Mouse (Mus musculus) myocyte (in vitro differentiated cells): ENCODE data around the gene Ablim2. TPM values are rescaled to one million over a fixed set of nuclear protein-coding genes. Genes with fewer than 3 reads are reported as not detected.

Experiments used
- H3K27me3 ChIP-seq: one replicate; pipeline ENCODE4 v1.6.1; 2011; ENCODE audit not compliant: control insufficient read depth, insufficient read depth, insufficient read length
- H3K36me3 ChIP-seq: one replicate; pipeline ENCODE4 v1.6.1; 2011; ENCODE audit not compliant: control insufficient read depth, insufficient read depth
- H3K4me2 ChIP-seq: one replicate; pipeline ENCODE4 v1.6.1; 2011; ENCODE audit warnings: low read depth, control low read depth
- H3K4me3 ChIP-seq: one replicate; pipeline ENCODE4 v1.5.1; 2011; ENCODE audit warnings: mild to moderate bottlenecking, control low read depth, moderate library complexity
- H3K79me2 ChIP-seq: one replicate; pipeline ENCODE4 v1.6.1; 2011; ENCODE audit not compliant: control insufficient read depth, insufficient read depth
- H3ac ChIP-seq: one replicate; pipeline ENCODE4 v1.6.1; 2011; ENCODE audit not compliant: control insufficient read depth, insufficient read length
- CEBPB ChIP-seq: IDR thresholded peaks from 2 replicates; pipeline ENCODE4 v1.6.1; 2011; ENCODE audit warnings: mild to moderate bottlenecking, moderate library complexity; ENCODE audit not compliant: poor library complexity, insufficient read depth, severe bottlenecking
- E2F4 ChIP-seq: IDR thresholded peaks from one replicate; pipeline ENCODE4 v1.6.1; 2011; ENCODE audit warnings: mild to moderate bottlenecking, control low read depth, moderate library complexity; ENCODE audit not compliant: insufficient read depth
- MAX ChIP-seq: IDR thresholded peaks from one replicate; pipeline ENCODE4 v1.6.1; 2011; ENCODE audit warnings: low read depth, mild to moderate bottlenecking, control low read depth
- MYOD1 ChIP-seq, 3 experiments: IDR thresholded peaks; one replicate each; pipeline ENCODE4 v1.6.1; 2011; ENCODE audit warnings: control low read depth in 2 of 3, low read depth in 2 of 3, mild to moderate bottlenecking in 2 of 3, moderate library complexity in 1 of 3; ENCODE audit not compliant: insufficient read length in 2 of 3, control insufficient read depth in 1 of 3
- MYOG ChIP-seq, 3 experiments: IDR thresholded peaks; one replicate each; pipeline ENCODE4 v1.6.1; 2011; ENCODE audit warnings: control low read depth in 2 of 3, low read depth in 2 of 3, mild to moderate bottlenecking in 2 of 3; ENCODE audit not compliant: insufficient read length in 2 of 3, control insufficient read depth in 1 of 3, insufficient read depth in 1 of 3
- POLR2A ChIP-seq: IDR thresholded peaks from one replicate; pipeline ENCODE4 v1.6.1; 2011; ENCODE audit warnings: low read depth, mild to moderate bottlenecking, control low read depth, moderate library complexity; ENCODE audit not compliant: insufficient read length
- POLR2AphosphoS2 ChIP-seq: IDR thresholded peaks from one replicate; pipeline ENCODE4 v1.6.1; 2011; ENCODE audit warnings: low read depth, control low read depth; ENCODE audit not compliant: insufficient read length
- REST ChIP-seq: IDR thresholded peaks from one replicate; pipeline ENCODE4 v1.6.1; 2011; ENCODE audit warnings: mild to moderate bottlenecking, control low read depth, moderate library complexity; ENCODE audit not compliant: insufficient read depth, insufficient read length
- SRF ChIP-seq: IDR thresholded peaks from one replicate; pipeline ENCODE4 v1.6.1; 2011; ENCODE audit warnings: low read depth; ENCODE audit not compliant: control insufficient read depth, insufficient read length
- TCF12 ChIP-seq: IDR thresholded peaks from one replicate; pipeline ENCODE4 v1.6.1; 2011; ENCODE audit warnings: mild to moderate bottlenecking, control low read depth; ENCODE audit not compliant: poor library complexity, insufficient read depth, severe bottlenecking
- TCF3 ChIP-seq: IDR thresholded peaks from one replicate; pipeline ENCODE4 v1.6.1; 2011; ENCODE audit warnings: low read depth, control low read depth; ENCODE audit not compliant: insufficient read length
- USF1 ChIP-seq: IDR thresholded peaks from one replicate; pipeline ENCODE4 v1.6.1; 2011; ENCODE audit warnings: low read depth, mild to moderate bottlenecking, control low read depth, moderate library complexity
- polyA plus RNA-seq: library from polyadenylated mRNA; unstranded; fragments of >200 nt; fragmentation: generic; extraction: Trizol; gene quantifications from one replicate; pipeline ENCODE4 v1.2.1, GENCODE M21; 2012; ENCODE audit warnings: missing spikeins

Gene Ablim2
- polyA plus RNA-seq, 1 experiment: 11.9 TPM

DNA sequence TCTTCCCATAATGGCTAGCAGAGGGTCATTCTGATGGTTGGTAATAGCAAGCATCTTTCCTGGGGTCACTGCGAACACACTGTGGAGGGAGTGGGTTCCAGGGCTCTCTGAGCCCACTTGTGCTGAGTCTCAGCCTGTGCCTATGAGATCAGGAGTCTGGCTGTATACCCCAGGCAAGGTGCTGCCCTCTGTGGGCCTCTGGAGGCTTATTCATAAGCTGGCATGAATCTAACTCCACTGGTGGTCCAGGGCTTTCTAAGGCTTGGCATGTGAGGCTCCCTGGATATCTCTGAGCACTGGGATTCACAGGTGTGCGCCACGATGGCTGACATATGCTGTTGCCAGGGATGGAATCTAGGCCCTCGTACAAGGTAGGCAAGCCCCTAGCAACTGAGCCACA, 76.2 kb downstream of the Ablim2 start:
- peaks cover 74% of the 10 kb centered on the region for H3K27me3 ChIP-seq
- TF ChIP-seq MYOD1 (IDR thresholded peaks at IDR 0.05; ENCODE audit: control insufficient read depth in 1 of 3, insufficient read length in 2 of 3, low read depth in 2 of 3): no peak
- TF ChIP-seq POLR2A: no peak
- TF ChIP-seq USF1: no peak
- no peak for TF ChIP-seq MYOG (IDR thresholded peaks at IDR 0.05; ENCODE audit: control insufficient read depth in 1 of 3, insufficient read depth in 1 of 3, insufficient read length in 2 of 3, low read depth in 2 of 3)
- no peak for TF ChIP-seq CEBPB
- TF ChIP-seq TCF3: no peak
- TF ChIP-seq SRF: no peak
- TF ChIP-seq MAX: no peak
- TF ChIP-seq REST: no peak
- no peak for TF ChIP-seq E2F4
- TF ChIP-seq TCF12: no peak
- no peak for TF ChIP-seq POLR2AphosphoS2

GRCm38 (mm10) chr5:35836992-35837391, 79.3 kb downstream of the Ablim2 start:
- TF ChIP-seq CEBPB (no peak), MAX (no peak), USF1 (no peak), MYOG (IDR thresholded peaks at IDR 0.05; ENCODE audit: control insufficient read depth in 1 of 3, insufficient read depth in 1 of 3, insufficient read length in 2 of 3, low read depth in 2 of 3) (no peak), POLR2A (no peak), E2F4 (no peak), TCF12 (no peak), REST (no peak), MYOD1 (IDR thresholded peaks at IDR 0.05; ENCODE audit: control insufficient read depth in 1 of 3, insufficient read length in 2 of 3, low read depth in 2 of 3) (no peak)
- H3ac ChIP-seq: no peak overlapping the region
- H3K27me3 ChIP-seq: peaks cover 55% of the 10 kb centered on the region
- no peak overlapping the region for H3K4me3 ChIP-seq
- no peaks in the 10 kb centered on the region for H3K36me3 ChIP-seq
- no peaks in the 10 kb centered on the region for H3K79me2 ChIP-seq
- no peak overlapping the region for H3K4me2 ChIP-seq

More for the DNA sequence above, 76.2 kb downstream of the Ablim2 start:
- Histone ChIP-seq H3K79me2 (no peaks in the 10 kb centered on the region), H3K36me3 (no peaks in the 10 kb centered on the region), H3K4me3 (no peak overlapping the region), H3K4me2 (no peak overlapping the region), H3ac (no peak overlapping the region)

- no peak overlapping the region for H3K4me3 ChIP-seq
- peak overlapping the region; percentile 42 for H3K4me2 ChIP-seq
- H3K79me2 ChIP-seq: no peaks in the 10 kb centered on the region
- TF ChIP-seq TCF3 (no peak), USF1 (no peak), POLR2A (no peak), E2F4 (no peak), MYOG (IDR thresholded peaks at IDR 0.05; ENCODE audit: control insufficient read depth in 1 of 3, insufficient read depth in 1 of 3, insufficient read length in 2 of 3, low read depth in 2 of 3) (no peak), SRF (no peak)
- no peak overlapping the region for H3ac ChIP-seq
- H3K27me3 ChIP-seq: peaks cover 46% of the 10 kb centered on the region
- no peaks in the 10 kb centered on the region for H3K36me3 ChIP-seq
These were observed 81.6 kb downstream of the Ablim2 start for GRCm38 (mm10) chr5:35839262-35839661.

DNA sequence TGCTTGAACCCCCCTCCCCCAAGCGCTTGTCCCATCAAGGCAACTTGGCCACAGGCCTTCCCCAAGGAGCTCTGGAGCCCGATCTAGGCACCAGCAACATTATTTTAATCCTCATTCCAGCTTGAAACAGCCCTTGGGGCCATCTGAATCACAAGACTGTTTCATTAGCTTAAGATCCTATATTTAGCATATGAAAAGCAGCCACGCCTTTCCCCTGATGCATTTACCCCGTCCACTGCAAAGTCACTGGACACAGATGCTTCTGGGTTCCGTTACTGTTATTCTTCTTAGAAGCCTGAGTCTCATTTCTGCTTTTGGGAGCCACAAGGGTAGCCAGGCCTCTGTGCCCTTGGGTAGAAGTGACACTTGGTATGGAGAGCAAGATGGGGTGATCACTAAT, 93.8 kb downstream of the Ablim2 start:
- no peaks in the 10 kb centered on the region for H3K36me3 ChIP-seq
- TF ChIP-seq CEBPB (no peak), REST (no peak), MYOG (IDR thresholded peaks at IDR 0.05; ENCODE audit: control insufficient read depth in 1 of 3, insufficient read depth in 1 of 3, insufficient read length in 2 of 3, low read depth in 2 of 3) (no peak), POLR2AphosphoS2 (no peak), TCF12 (no peak), USF1 (no peak), MYOD1 (IDR thresholded peaks at IDR 0.05; ENCODE audit: control insufficient read depth in 1 of 3, insufficient read length in 2 of 3, low read depth in 2 of 3) (no peak), TCF3 (no peak), MAX (no peak), SRF (no peak), E2F4 (no peak), POLR2A (no peak)
- H3K79me2 ChIP-seq: no peaks in the 10 kb centered on the region
- peaks cover 52% of the 10 kb centered on the region for H3K27me3 ChIP-seq
- H3K4me3 ChIP-seq: no peak overlapping the region
- no peak overlapping the region for H3K4me2 ChIP-seq
- no peak overlapping the region for H3ac ChIP-seq

DNA sequence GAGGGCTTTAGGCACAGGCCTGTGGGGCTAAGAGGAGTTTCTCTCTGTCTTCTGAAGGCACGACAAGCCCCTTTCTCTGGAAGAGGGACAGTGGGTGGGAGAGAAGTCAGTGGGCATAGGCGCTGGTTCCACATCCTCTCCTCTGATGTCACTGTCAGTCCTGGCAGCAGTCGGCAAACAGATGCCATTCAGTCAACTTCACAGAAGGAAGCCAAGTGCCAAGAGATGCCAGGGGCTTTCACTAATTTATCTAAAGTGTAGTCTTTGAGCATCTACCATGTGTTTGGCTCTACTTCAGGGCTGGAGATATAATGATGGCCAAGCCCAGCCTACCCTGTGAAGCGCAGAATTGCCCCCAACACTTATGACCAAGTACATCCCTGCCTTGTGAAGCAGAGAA, 95.8 kb downstream of the Ablim2 start:
- peaks cover 58% of the 10 kb centered on the region for H3K27me3 ChIP-seq

More for the DNA sequence above, 95.8 kb downstream of the Ablim2 start:
- Histone ChIP-seq H3K36me3 (no peaks in the 10 kb centered on the region), H3K4me2 (no peak overlapping the region), H3K79me2 (no peaks in the 10 kb centered on the region), H3ac (no peak overlapping the region), H3K4me3 (no peak overlapping the region)
- TF ChIP-seq REST (no peak), MYOD1 (IDR thresholded peaks at IDR 0.05; ENCODE audit: control insufficient read depth in 1 of 3, insufficient read length in 2 of 3, low read depth in 2 of 3) (no peak)
